Mouse (Mus musculus) cerebellum, postnatal 14 days (tissue): ENCODE results near the gene Arrdc5.

ENCODE experiments used
- DNase-seq, 2 experiments: peaks; one replicate each; pipeline ENCODE4 v3.0.0; 2021; ENCODE audit warnings: mixed read lengths in 2 of 2

The Arrdc5 gene

DNA sequence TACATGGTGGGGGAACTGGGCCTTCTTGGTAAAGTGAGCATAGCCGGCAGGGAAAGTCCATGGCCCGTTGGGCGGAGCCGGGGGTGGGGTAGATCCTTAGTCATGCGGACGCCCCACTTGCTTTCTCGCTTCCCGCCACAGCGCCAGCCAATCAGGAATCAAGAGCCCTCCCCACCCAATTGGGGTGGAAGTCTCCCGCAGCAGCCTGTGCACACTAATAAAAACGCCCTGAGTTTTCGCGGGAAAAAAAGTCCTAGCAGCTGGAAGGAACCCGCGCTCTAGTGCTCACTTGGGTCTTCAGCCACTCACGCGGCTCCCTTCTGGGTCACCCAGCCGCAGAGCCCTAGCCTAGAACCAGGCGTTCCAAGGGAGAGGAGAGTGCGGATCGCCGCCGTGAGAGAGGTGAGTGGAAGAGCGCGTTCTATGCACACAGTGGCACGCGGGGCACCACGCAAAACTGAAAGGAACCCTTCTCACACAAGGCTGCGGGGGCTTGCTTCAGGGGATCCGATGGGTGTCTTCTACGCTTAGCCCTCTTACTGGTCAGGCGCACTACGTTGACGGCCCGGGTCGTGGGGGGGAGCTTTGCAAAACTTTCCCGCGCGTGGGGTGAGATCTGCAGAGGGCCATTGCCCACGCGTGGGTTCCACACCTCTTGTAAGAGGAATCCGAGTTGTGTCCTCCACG, 3.2 kb upstream of the Arrdc5 start, which contains the start of gene Uhrf1:
Gene Uhrf1 (plus strand): TSS at position 162 of the 687 bp plus-strand sequence.
- peak; percentile 16 to 43 for DNase-seq

DNA sequence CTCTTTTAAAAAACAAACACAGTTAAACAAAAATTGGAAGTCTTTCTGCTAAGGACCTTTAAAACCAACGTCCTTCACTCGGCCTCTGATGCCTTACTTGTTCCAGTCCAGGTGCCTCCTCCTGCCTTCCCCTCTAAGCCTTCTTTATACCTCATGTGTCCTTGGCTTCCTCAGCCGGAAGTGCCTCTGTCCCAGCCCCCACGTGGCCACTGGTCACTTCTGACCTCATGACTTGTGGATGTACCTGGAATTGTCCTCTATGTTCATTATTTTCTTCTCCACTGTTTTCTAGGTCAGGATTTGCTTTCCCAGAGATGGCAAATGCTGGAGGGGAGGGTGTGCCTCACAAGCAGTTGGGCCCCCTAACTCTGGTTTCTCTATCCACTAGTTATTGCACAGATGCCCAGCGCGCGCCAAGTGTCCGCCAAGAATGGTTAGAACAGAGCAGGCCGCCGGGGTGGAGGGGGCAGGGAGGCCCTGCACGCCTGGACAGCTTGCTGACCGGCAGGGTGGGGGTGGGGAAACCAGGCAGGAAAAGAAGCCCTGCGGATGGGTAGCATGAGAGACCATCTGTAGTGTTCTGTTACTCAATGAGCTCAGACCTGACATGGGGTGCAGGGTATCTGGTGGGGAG, 2.4 kb upstream of the Arrdc5 start:
- DNase-seq, result peak in 1 of 2 experiments; percentile 36

DNA sequence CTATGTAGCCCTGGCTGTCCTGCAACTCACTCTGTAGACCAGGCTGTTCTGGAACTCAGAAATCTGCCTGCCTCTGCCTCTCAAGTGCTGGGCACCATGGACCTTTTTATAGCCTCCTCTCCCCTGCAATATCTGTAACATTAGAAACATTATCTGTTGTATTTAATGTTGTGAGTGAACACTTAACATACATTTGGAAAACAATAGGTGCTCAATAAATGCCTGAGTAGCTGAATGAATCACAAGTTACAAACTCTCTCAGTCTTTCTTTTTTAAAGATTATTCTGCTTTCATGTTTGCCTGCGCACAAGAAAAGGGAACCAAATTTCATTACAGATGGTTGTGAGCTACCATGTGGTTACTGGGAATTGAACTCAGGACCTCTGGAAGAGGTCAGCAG, 1.8 kb downstream of the Arrdc5 start:
- no peak for DNase-seq

DNA sequence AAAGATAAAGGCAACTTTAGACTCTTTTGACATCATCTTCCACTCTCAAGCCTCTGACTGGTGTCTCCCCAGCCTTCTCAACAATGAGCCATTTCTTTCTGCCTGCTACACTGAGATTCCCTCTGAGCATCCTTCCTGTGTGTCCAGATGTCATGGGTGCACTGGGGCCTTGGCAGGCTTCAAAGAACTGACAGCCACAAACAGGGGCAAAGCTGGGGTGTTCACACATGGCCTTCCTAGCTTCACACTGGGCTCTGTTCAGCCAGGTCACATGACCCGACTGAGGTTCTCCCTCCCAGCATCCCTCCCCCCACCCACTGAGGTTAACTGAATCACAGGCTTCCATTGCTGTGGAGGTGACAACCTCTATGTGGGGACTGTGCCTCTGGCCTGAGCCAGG, 3.9 kb downstream of the Arrdc5 start:
- no peak for DNase-seq

DNA sequence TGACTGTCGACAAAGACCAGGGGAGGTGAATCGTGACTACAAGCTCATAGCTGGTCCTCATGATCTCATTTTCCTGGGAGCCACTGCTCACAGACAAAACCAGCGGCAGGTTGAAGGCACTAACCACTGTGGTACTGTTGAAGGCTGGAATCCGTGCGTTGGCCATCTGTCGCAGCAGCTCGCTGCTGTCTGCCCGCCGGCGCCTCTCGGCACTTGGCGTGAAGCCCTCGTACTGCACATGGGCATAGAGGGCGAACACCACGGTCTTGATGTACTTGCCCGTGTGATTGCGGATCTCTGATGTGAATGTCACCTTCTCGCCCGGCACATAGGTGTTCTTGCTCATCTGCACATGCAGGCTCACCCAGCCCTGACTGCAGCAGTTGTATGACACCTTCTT, 5.8 kb downstream of the Arrdc5 start:
- peak; percentile 80 to 88 for DNase-seq

DNA sequence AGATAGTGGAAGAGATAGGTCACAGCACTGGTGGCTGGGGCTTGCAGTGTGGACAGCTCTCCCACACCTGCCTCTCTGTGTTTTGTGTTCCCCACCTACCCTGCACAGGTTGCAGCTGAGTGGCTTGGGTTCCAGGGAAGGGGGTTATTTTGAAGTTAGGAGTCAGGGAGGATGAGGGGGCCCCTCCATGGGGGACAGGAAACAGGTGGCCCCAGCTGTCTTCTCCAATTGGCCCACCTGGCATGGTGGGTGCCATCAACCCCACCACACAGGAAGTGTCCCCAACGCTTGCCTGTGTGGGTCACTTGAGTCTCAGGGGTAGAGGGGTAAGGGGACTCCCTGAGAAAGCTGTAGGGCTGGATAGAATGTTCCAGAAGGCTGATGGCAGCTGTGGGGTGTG, 6.8 kb downstream of the Arrdc5 start:
- DNase-seq, result no peak

DNA sequence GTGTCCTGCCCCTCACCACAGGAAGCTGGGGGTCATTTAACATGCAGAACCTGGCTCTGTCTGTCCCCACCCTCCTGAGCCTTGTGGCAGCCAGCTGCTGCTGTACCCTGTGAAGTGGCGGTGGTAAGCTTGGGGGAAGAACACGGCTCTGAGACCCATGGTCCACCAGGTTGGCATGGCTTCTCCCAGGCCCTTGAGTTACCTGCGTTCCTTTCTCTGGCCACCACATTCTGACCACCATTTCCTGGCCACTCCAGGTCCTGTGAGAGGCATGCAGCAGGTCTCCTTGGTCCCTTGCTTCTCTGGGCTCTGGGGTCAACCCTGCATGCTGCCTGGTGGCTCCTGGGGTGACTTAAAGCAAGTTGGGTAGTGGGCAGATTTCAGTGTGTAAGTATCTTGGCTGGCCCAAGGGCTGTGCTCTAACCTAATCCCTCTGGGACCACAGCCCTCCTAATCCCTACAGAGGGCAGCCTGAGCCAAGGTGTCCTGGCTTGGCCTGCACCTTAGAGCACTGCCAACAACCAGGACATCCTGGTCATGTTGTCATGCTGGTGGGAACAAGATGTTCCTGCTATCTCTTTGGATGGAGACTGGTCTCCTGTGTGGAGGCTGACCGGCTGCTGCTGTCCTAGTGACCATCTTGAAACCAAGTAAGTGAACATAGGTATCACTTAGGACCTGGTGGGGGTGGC, 7.4 kb downstream of the Arrdc5 start, which contains the start of gene Plin3:
Gene Plin3 (minus strand): TSS at position 343 of the 692 bp plus-strand sequence.
- no peak for DNase-seq

DNA sequence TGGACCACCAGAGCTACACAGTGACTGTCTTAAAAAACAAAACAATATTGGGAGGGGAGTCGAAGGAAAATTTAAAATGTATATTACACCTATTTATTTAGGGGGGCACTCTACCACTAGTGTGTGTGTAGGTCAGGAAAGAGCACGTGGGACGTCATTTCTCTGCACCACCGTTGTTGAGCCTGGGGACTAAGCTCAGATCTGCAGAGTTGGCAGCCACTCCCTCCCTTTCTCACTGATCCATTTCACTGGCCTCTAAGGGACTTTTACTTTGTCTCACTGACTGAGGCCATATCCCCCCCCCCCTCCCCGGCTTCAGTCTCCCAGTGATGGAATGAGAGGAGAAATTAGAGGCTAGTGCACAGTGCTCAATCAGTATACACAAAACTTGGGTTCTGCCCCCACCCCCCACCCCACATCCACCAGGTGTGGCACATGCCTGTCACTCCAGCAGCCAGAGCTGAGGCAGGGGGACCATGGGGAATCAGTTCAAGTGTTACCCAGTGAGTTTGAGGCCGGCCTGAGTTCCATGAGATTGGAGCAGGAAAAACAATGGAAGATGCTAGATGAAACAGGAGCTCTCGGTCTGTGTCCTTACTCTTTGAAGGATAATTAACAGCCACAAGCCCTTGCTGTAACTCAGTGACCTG, 8.1 kb downstream of the Arrdc5 start:
- no peak for DNase-seq

DNA sequence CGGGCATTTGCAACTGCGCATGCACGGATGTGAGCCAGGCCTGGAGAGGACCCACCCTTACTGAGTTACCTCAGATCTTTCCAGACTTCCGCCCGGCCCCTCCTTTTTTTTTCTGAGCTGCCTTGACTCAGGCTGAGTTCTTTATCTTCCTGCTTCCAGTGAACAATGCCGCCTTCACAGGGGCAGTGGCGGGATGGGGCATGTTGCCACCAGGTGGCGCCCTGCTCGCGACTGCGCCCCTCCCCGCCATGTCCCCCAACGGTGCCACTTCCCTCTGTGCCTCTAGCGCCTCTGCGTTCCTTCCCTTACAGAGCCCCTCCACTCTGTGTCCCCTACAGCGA, 8.9 kb downstream of the Arrdc5 start:
- DNase-seq, result peak; percentile 76 to 86

DNA sequence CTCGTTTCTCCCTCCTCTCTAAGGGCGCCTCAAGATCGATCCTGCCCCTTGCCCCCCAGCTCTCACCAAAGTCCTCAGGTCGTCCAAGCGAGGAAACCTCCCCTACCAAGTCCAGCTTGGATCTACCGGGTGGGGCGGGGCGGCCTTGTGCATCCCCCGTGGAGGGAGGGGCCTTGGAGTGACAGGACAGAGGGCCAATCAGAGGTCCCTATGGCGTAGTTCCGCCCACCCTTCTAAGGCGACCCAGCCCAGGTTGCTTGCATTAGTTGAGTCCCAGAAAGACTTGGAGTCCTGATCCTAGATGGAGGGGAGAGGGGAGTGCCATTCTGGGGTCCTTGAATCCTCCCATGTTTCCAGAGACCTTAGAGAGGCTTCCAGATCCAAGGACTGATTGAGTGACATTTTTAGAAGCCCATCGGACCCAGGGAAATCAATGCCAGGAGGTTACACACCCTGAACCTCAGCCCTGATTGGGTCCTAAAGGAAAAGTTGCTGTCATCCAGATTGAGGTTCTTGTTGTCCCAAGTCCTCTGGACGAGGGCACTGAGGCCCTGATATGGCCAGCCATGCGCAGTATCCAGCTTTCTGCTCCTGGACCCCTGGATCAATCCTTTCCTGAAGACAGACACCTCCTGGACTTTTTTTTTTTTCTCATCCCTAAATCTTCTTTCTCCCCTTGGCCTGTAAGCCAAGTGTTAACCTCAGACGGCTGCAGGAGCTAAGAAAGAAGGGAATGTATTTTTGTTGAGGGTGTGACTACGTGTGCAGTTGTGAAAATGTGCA, 9.5 kb downstream of the Arrdc5 start:
- peak; percentile 45 to 63 for DNase-seq

DNA sequence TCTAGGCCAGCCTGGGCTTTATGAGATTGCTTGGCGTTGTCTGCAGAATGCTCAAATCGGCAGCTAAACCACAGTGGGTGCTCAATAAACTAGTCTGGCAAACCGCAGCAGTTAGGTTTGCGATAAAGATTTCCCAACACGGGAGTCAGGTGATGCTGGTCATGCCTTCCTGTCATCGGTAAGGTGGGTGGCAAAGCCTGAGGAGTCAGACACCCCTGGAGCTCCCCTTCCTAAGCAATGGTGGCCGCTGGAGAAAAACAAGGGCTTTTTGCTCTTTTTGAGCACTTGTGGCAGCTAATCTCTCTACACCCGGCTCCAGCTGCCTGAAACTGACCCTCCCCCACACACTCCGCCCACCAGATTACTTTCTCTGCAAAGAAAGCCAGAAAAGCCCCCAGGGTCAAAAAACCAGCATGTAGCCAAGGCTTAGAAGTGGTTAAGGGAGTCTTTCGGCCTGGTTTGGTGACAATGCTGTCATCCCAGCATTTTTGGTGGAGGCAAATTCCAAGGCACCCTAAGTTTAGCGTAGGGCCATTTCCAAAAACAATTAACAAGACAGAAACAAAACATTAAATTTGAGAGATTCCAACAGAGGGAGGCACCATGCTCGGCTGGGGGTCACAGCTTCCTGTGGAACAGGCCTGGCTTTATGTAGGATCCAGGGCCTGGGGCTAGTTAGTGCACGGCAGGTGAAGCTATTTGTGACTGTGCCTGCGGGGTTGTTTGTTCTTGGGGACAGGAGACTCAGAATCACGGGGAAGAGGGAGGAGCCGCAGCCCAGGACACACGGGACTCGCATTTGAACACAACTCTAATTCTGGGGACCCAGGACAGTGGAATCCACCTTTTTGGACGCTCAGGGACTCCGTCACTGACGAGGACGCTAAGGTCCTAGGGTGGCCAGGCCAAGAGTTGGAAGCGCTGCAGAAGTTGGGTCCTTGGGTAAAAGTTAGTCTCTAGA, 10.4 kb downstream of the Arrdc5 start:
- DNase-seq, result no peak

DNA sequence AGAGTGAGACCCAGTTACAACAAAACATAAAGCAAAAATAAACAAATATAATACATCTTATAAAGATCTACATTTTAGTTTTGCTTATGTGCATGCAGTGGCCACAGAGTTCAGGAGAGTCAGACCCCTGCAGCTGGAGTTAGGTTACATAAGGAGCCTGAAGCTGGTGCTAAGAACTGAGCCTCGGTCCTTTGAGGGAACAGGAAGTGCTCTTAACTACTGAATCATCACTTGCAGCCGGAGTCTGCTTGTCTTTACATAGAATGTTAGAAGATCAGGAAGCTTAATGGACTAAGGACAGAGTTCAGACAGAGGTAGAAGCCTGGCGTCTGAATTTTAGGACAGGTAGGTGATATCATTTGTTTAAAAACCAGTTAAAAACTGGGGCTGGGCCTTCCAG, 11.2 kb downstream of the Arrdc5 start:
- no peak for DNase-seq

DNA sequence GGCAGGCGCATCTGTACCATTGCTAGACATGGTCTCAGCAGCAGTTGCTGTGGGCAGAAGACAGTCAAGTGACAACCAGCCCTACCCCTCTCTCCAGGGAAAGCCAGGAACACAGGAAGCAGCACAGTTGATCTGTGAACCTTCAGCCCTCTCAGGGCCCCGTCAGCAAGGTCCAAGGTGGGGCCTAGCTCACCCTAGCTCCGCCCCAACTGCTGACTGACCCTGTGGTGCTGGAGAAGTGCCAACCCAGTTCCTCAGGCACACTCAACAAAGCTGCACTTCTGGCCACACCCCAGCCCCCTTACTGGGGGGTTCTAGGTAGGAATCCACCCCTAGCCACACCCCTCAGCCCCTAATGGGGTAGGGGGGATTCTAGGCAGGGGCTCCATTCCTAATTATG, 12.3 kb downstream of the Arrdc5 start:
- DNase-seq, result no peak

DNA sequence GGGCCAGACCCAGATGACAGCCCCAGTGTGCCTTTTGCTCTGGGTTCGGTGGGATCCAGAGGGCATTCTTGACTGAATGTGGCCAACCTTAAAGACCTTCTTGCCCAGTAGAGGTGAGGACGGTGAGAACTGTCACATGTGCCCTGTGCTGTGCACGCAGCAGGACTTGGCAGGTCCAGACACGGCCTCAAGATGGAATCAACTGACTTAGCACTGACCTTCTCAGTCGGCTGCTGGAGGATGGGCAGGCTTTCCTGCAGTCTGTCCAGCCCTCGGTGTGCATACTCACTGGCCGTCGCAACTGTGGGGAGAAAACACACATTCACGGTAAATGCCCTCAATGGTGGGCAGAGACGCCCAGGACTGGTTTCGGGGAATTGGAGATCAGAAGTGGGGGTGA, 14.1 kb downstream of the Arrdc5 start:
- no peak for DNase-seq

DNA sequence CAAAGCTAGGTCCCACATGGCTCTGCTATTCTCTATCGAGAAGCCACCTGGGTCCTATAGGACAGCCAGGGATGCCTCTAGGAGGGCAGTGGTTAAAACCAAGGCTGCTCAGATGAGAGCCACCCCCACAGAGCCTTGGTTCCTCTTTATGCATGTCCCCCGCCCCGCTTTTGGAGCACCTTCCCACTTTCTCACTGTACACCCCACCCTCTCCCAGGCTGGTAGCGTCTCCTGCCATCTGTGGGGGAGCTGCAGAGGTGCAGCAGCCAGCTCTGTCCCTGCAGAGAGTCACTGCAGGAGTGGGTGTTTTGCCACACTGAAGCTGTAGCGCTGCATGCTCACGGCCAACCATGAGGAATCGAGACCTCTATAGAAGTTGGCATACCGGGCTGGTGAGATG, 16.8 kb downstream of the Arrdc5 start:
- no peak for DNase-seq

DNA sequence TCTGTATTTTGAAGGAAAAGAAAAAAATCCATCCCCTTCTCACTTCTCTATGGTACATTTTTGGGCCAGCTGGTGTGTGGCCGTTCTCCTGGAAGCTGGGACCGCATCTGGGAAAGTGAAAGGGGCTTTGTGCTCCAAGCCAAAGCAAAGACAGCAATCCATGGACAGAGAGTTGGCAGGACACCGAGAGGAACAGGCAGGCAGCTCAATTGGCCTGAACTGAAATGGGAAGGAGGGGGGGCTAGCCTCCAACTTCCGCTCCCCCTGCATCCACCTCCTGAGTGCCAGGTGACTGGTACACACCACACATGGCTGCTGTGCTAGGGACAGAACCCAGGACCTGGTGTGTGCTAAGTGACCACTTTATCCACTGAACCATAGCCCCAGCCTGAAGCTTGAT, 17.3 kb downstream of the Arrdc5 start:
- no peak for DNase-seq

DNA sequence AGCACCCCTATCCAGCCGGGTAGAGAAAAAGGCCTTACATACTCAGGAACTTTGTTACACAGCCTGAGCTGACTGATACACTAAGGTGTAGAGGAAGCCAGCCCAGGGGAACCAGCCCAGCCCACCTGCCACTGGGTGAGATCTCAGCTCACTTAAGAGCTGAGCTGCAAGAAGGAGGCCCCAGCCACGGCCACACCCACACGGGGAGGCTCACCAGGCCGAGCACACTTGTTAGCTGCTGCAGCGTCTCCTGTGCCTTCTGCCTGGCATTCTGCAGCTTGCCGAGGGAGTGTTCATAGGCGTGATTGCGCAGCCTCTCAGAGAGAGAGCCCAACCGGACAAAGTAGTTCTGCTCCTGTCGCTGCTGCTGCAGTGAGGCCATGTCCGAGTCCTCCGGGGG, 18.9 kb downstream of the Arrdc5 start:
- DNase-seq, result no peak

DNA sequence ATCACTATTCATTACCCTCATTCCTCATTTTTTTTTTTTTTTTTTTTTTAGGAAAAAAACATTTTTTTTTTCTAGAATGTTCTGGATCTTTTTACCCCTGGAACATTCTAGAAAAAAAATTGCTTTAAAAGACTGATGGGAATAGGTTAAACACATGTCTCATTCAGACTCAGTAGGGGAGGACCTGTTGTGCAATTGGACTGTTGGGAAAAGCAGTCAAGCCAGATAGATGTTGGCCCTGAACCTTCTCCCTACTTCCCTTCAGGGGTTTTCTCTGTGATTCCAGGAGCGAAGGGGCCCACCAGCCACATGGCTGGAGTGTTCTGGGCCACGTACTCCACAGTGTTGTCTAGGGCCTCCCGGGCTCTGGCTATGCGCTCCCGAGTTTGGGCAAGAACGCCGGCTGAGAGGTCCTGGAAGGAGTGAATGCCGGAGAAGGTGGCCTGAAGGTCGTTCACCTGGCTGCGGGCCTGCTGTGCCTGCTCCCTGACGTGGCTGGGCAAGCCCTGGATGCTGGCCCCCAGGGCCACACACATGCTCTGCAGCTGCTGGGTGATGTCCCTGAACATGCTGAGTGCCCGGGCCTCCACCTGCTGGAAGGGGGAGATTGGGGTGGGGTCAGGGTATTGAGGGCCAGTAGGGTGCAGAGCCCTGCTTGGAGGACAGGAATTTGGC, 20.5 kb downstream of the Arrdc5 start:
- DNase-seq, result no peak

DNA sequence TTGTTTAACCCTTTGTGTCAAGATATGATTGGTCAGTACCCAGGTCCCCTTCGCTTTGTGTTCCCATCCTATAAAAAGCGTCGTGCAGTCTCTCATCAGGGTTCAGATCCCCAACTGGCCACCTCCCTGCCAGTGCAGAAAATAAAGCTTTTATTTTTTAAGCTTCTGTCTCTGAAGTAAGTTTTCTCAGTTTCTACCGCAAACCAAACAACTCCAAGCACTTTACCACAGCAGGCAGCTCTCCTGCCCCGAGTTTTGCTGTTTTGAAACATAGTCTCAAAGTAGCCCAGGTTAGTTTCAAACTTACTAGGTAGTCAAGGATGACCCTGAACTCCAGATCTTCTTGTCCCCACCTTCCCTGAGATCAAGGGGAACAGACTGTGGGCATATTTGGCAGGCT, 21.7 kb downstream of the Arrdc5 start:
- no peak for DNase-seq

DNA sequence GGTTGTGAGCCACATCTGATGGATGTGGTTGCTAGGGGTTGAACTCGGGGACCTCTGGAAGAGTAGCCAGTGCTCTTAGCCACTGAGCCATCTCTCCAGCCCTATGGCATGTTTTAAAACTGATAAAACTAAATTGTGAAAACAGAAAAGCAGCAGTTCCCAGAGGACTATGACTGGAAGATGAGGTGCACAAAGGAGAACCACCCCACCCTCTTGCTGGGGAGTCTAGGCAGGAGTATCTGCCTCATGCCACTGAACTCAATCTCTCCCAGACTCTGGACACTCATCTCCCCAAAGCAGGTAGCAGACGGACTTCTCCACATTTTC, 22.6 kb downstream of the Arrdc5 start:
- no peak for DNase-seq
